Mouse (Mus musculus): Measurements from ENCODE around the gene Acacb.

GRCm38 (mm10) chr5:114285398-114285700 is 139.0 kb downstream of the Acacb start:
- TF ChIP-seq GATA1 (IDR thresholded peaks at IDR 0.05; ENCODE audit: borderline replicate concordance, low read length): no peak
- TF ChIP-seq FLI1 (IDR thresholded peaks at IDR 0.05; ENCODE audit: low read length): no peak
